Mouse (Mus musculus): ENCODE results near the gene Atp2a3. TPM values are rescaled to one million over a fixed set of nuclear protein-coding genes. Genes with fewer than 3 reads are reported as not detected.

Atp2a3 gene
- polyA plus RNA-seq, 1 experiment from 2014 or later: 1.8 TPM

DNA sequence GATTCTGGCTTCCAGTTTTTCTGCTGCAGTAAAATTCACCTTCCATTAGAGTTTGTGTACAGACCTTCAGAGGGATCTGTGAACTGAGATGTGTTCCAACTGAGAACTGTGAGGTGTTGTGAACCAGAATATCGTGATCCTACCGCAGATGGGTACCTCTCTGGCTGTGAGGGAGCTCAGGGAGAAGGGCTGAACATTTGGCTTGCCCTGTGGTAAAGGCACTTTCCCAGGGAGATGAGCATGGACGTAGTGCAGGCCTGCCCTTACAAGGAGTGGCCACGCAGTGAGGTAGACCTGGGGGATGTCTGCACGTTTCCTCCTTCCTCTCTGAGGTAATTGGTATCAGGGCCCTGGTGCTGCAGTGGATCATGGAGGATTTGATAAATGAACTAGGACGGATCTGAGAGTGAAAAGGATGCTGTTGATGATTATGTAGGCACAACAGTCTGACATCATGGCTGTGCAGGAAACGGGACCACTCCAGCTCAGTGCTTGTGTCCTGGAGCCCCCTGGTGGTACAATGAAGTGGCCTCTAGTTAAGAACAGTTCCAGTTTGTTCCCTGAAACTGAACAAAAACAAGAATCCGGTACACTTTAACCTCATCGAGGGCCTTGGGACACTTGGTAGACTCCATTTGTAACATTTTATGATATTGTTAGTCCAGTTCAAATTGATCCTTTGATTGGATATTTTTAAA, 78.3 kb downstream of the Atp2a3 start:
- Histone ChIP-seq H3K27me3 (replicated peaks; ENCODE audit: control insufficient read depth, insufficient read depth, low read length) (no peaks in the 10 kb centered on the region), H3K9ac (ENCODE audit: low read depth, low read length) (no peak overlapping the region), H3K4me2 (ENCODE audit: low read length) (no peak overlapping the region), H3K4me3 (ENCODE audit: low read length) (no peak overlapping the region), H3K36me3 (ENCODE audit: control insufficient read depth, insufficient read depth, low read length) (peaks cover 7% of the 10 kb centered on the region; the same call in 1 of the 2 replicates), H3K4me1 (ENCODE audit: control insufficient read depth, insufficient read depth, low read depth, low read length) (no peaks in the 10 kb centered on the region), H3K9me3 (ENCODE audit: control insufficient read depth, low read length) (no peaks in the 10 kb centered on the region), H3K27ac (ENCODE audit: low read depth, low read length) (no peak overlapping the region)
- WGBS: 60% methylated on average over 9 of the region's 9 CpGs
- ATAC-seq: peak; percentile 57; the same call in 1 of the 2 replicates

Small RNA genes within 50 kb of the gene (microRNA-seq; reads per million reads assigned to microRNA genes)
- gene Gm44467: not detected

Other genes starting within 250 kb of the Atp2a3 start
- gene Cyb5d2, start 165.0 kb upstream of the Atp2a3 start, polyA plus RNA-seq (2015; fragmentation: Nextera tagmentation; extraction: Ambion mirVana): 10.2 and 11.3 TPM in 2 replicates
- 12.2 and 13.1 TPM in 2 replicates for gene Zzef1, start 164.9 kb upstream of the Atp2a3 start, polyA plus RNA-seq (2015; fragmentation: Nextera tagmentation; extraction: Ambion mirVana)
- gene P2rx1, start 37.9 kb downstream of the Atp2a3 start, polyA plus RNA-seq (2015; fragmentation: Nextera tagmentation; extraction: Ambion mirVana): 0.31 and 0.45 TPM in 2 replicates
- gene Camkk1, start 57.8 kb downstream of the Atp2a3 start, polyA plus RNA-seq (2015; fragmentation: Nextera tagmentation; extraction: Ambion mirVana): 35.8 TPM in 2 replicates
- gene Ncbp3, start 86.6 kb downstream of the Atp2a3 start, polyA plus RNA-seq (2015; fragmentation: Nextera tagmentation; extraction: Ambion mirVana): 8.3 and 9.2 TPM in 2 replicates
- gene Itgae, start 129.4 kb downstream of the Atp2a3 start, polyA plus RNA-seq (2015; fragmentation: Nextera tagmentation; extraction: Ambion mirVana): 0.19 and 0.33 TPM in 2 replicates
- 2.5 and 3.3 TPM in 2 replicates for gene Haspin, start 177.1 kb downstream of the Atp2a3 start, polyA plus RNA-seq (2015; fragmentation: Nextera tagmentation; extraction: Ambion mirVana)
- gene P2rx5, start 199.3 kb downstream of the Atp2a3 start, polyA plus RNA-seq (2015; fragmentation: Nextera tagmentation; extraction: Ambion mirVana): 0.39 and 0.60 TPM in 2 replicates
- 141 and 145 TPM in 2 replicates for gene Emc6, start 215.9 kb downstream of the Atp2a3 start, polyA plus RNA-seq (2015; fragmentation: Nextera tagmentation; extraction: Ambion mirVana)
- gene Tax1bp3, start 215.9 kb downstream of the Atp2a3 start, polyA plus RNA-seq (2015; fragmentation: Nextera tagmentation; extraction: Ambion mirVana): 120 and 129 TPM in 2 replicates
- 17.4 and 21.5 TPM in 2 replicates for gene Ctns, start 237.9 kb downstream of the Atp2a3 start, polyA plus RNA-seq (2015; fragmentation: Nextera tagmentation; extraction: Ambion mirVana)
- 2.5 and 3.0 TPM in 2 replicates for gene Shpk, start 238.3 kb downstream of the Atp2a3 start, polyA plus RNA-seq (2015; fragmentation: Nextera tagmentation; extraction: Ambion mirVana)

Measured in hindbrain, embryonic 16.5 days (tissue).